ENCODE assay signal across 7 mouse cellular contexts in genomic region chr12:108893715-108894431, GRCm38 (mm10). TPM values are rescaled to one million over a fixed set of nuclear protein-coding genes. Genes with fewer than 3 reads are reported as not detected.
A peak's percentile ranks its signal among the peaks of the same experiment; 100 is the strongest.
DNase-seq lines count a peak whose midpoint lies in the region; ATAC-seq lines count a peak whose summit lies in the region.

Gene Wars (minus strand): TSS chr12:108894174.

- ATAC-seq in intestine, embryonic 16.5 days: peak; percentile 100
- peak; percentile 100 for ATAC-seq in midbrain, embryonic 11.5 days (ENCODE audit: low FRiP score)

- H3K27me3 ChIP-seq in intestine, embryonic 16.5 days (replicated peaks; ENCODE audit: control insufficient read depth, insufficient read depth, low read length): no peaks in the 10 kb centered on the region
- no peaks in the 10 kb centered on the region for H3K27me3 ChIP-seq in midbrain, embryonic 11.5 days (ENCODE audit: control insufficient read depth, insufficient read depth, low read length)

- under 1% methylated on average over 50 of the region's 58 CpGs for WGBS in intestine, embryonic 16.5 days
- WGBS in midbrain, embryonic 11.5 days: under 1% methylated on average over 54 of the region's 58 CpGs

- H3K9me3 ChIP-seq in intestine, embryonic 16.5 days (ENCODE audit: control insufficient read depth, low read length): no peaks in the 10 kb centered on the region
- H3K9me3 ChIP-seq in midbrain, embryonic 11.5 days (ENCODE audit: control insufficient read depth, low read length): no peaks in the 10 kb centered on the region

- H3K4me2 ChIP-seq in intestine, embryonic 16.5 days (ENCODE audit: low read depth, low read length): peak within 1 kb of the TSS; percentile 93
- H3K4me2 ChIP-seq in midbrain, embryonic 11.5 days: peak within 1 kb of the TSS; percentile 81

- peak within 1 kb of the TSS; percentile 86 for H3K4me3 ChIP-seq in intestine, embryonic 16.5 days (ENCODE audit: low read length)
- H3K4me3 ChIP-seq in midbrain, embryonic 11.5 days (ENCODE audit: low read depth, low read length): peak within 1 kb of the TSS; percentile 94

- intact Hi-C loops in left cerebral cortex, postnatal 36 days (cut with DNase I): no loop called here

- DNase-seq in adrenal gland, adult 8-10 months: peak; percentile 94
- DNase-seq in embryo, embryonic 9.5 days (ENCODE audit: extremely low spot score): peak; percentile 97
- peak; percentile 91 to 95 for DNase-seq in gastrocnemius, postnatal 4 days (ENCODE audit: low spot score in 2 of 2)
- DNase-seq in left cerebral cortex, postnatal 36 days (ENCODE audit: low spot score in 2 of 2): peak; percentile 94 to 95
- peak; percentile 98 for DNase-seq in midbrain, embryonic 11.5 days (ENCODE audit: low spot score, missing footprints)
- peak; percentile 95 for DNase-seq in skeletal muscle tissue, adult 2 months (ENCODE audit: low read depth, low spot score)

- peak within 1 kb of the TSS; percentile 85 for H3K9ac ChIP-seq in intestine, embryonic 16.5 days (ENCODE audit: low read depth, low read length)
- H3K9ac ChIP-seq in midbrain, embryonic 11.5 days (ENCODE audit: low read length): peak within 1 kb of the TSS; percentile 83

- H3K4me1 ChIP-seq in intestine, embryonic 16.5 days (ENCODE audit: control insufficient read depth, insufficient read depth, low read length): peaks cover 11% of the 10 kb centered on the region; the same call in 1 of the 2 replicates
- H3K4me1 ChIP-seq in midbrain, embryonic 11.5 days (ENCODE audit: control insufficient read depth, insufficient read depth, low read length): peaks cover 11% of the 10 kb centered on the region

- H3K27ac ChIP-seq in intestine, embryonic 16.5 days (ENCODE audit: low read length): no peak within 1 kb of the TSS
- no peak within 1 kb of the TSS for H3K27ac ChIP-seq in midbrain, embryonic 11.5 days (ENCODE audit: low read depth, low read length)

- no peaks in the 10 kb centered on the region; the same call in 1 of the 2 replicates for H3K36me3 ChIP-seq in intestine, embryonic 16.5 days (ENCODE audit: control insufficient read depth, insufficient read depth, low read length)
- no peaks in the 10 kb centered on the region; the same call in 1 of the 2 replicates for H3K36me3 ChIP-seq in midbrain, embryonic 11.5 days (ENCODE audit: control insufficient read depth, insufficient read depth, low read length)

RNA-seq across cellular contexts. Expression of gene Wars, which starts in this region (rescaled TPM):
- 10 to 100 TPM; 63.1 to 70.0 (median 66.8) TPM for total RNA-seq in adrenal gland, adult 8-10 months (2022)
- total RNA-seq in gastrocnemius, postnatal 4 days (2021): 10 to 100 TPM; 33.6 to 39.9 TPM
- polyA plus RNA-seq in intestine, embryonic 16.5 days (2015; fragmentation: Nextera tagmentation; extraction: Ambion mirVana): 79.9 and 82.8 TPM in 2 replicates
- total RNA-seq in left cerebral cortex, postnatal 36 days (2021): 10 to 100 TPM; 84.2 to 96.1 TPM
- 128 TPM in 2 replicates for polyA plus RNA-seq in midbrain, embryonic 11.5 days (2014; fragmentation: Nextera tagmentation; extraction: Ambion mirVana)
